Mouse (Mus musculus) stomach, embryonic 14.5 days (tissue): ENCODE data around the gene Dkk3. TPM values are rescaled to one million over a fixed set of nuclear protein-coding genes. Genes with fewer than 3 reads are reported as not detected.
A peak's percentile ranks its signal among the peaks of the same experiment; 100 is the strongest.

Experiments
- ATAC-seq: fragments of 200-750 bp; cut with Nextera tagmentation; 2 replicates; pipeline ENCODE4 v1.8.0; 2017; ENCODE audit warnings: low read depth, moderate TSS enrichment; ENCODE audit not compliant: insufficient number of reproducible peaks, insufficient read depth, low FRiP score
- H3K27ac ChIP-seq: fragments of 300-500 bp; sonication (generic); 2 replicates; pipeline ENCODE4 v1.5.1; 2014; ENCODE audit warnings: mild to moderate bottlenecking, low read length, moderate library complexity, mixed read lengths
- H3K27me3 ChIP-seq: fragments of 300-500 bp; sonication (generic); 2 replicates; pipeline ENCODE4 v1.6.1; 2014; ENCODE audit warnings: low read length, control low read depth, mixed read lengths; ENCODE audit not compliant: control insufficient read depth, insufficient read depth
- H3K36me3 ChIP-seq: fragments of 300-500 bp; sonication (generic); 2 replicates; pipeline ENCODE4 v1.6.1; 2014; ENCODE audit warnings: mild to moderate bottlenecking, control low read depth, low read length, moderate library complexity, mixed read lengths; ENCODE audit not compliant: control insufficient read depth, insufficient read depth
- H3K4me1 ChIP-seq: fragments of 300-500 bp; sonication (generic); 2 replicates; pipeline ENCODE4 v1.6.1; 2014; ENCODE audit warnings: low read length, control low read depth, mixed read lengths; ENCODE audit not compliant: control insufficient read depth, insufficient read depth
- H3K4me2 ChIP-seq: fragments of 300-500 bp; sonication (generic); replicated peaks from 2 replicates; pipeline ENCODE4 v1.6.1; 2014; ENCODE audit warnings: low read depth, low read length, control low read depth
- H3K4me3 ChIP-seq: fragments of 300-500 bp; sonication (generic); 2 replicates; pipeline ENCODE4 v1.5.1; 2014; ENCODE audit warnings: low read depth, low read length, control low read depth
- H3K9ac ChIP-seq: fragments of 300-500 bp; sonication (generic); replicated peaks from 2 replicates; pipeline ENCODE4 v1.6.1; 2014; ENCODE audit warnings: low read depth, mild to moderate bottlenecking, control low read depth, low read length, moderate library complexity, mixed read lengths
- H3K9me3 ChIP-seq: fragments of 300-500 bp; sonication (generic); 2 replicates; pipeline ENCODE4 v1.6.1; 2016; ENCODE audit warnings: low read depth, low read length, control low read depth; ENCODE audit not compliant: control insufficient read depth
- WGBS: fragments of 180-500 bp; shearing (Covaris S2); extraction: QIAGEN DNeasy Blood & Tissue Kit; methylation state at CpG from one replicate; pipeline ENCODE4 v1.1.7; 2014; 5-methylcytosine and 5-hydroxymethylcytosine counted together
- polyA plus RNA-seq: library from polyadenylated mRNA; unstranded; fragments of >200 nt; fragmentation: Nextera tagmentation; extraction: Ambion mirVana; gene quantifications from 2 replicates; pipeline ENCODE4 v1.2.1, GENCODE M21; 2014

Dkk3 gene
- polyA plus RNA-seq, 1 experiment from 2014 or later, result 31.5 TPM

- no peaks in the 10 kb centered on the region for H3K9me3 ChIP-seq
- no peaks in the 10 kb centered on the region for H3K36me3 ChIP-seq
- no peaks in the 10 kb centered on the region for H3K4me1 ChIP-seq
- no peaks in the 10 kb centered on the region for H3K27me3 ChIP-seq
- H3K27ac ChIP-seq, result no peak overlapping the region
- H3K4me2 ChIP-seq, result no peak overlapping the region
- H3K4me3 ChIP-seq, result no peak overlapping the region
- ATAC-seq, result no peak
- no peak overlapping the region for H3K9ac ChIP-seq
- WGBS, result 73% methylated on average over 3 of the region's 3 CpGs
Measured at GRCm38 (mm10) chr7:112164430-112164829, 5.6 kb upstream of the Dkk3 start.

- H3K9me3 ChIP-seq, result no peaks in the 10 kb centered on the region
- peaks cover 11% of the 10 kb centered on the region; the same call in 1 of the 2 replicates for H3K4me1 ChIP-seq
- no peaks in the 10 kb centered on the region for H3K27me3 ChIP-seq
- H3K4me3 ChIP-seq, result no peak overlapping the region
- no peak for ATAC-seq
- no peak overlapping the region for H3K9ac ChIP-seq
- H3K27ac ChIP-seq, result no peak overlapping the region
- no peak overlapping the region for H3K4me2 ChIP-seq
- H3K36me3 ChIP-seq, result no peaks in the 10 kb centered on the region
- 35% methylated on average over 6 of the region's 6 CpGs for WGBS
Measured at GRCm38 (mm10) chr7:112159835-112160234, 978 bp upstream of the Dkk3 start.

DNA sequence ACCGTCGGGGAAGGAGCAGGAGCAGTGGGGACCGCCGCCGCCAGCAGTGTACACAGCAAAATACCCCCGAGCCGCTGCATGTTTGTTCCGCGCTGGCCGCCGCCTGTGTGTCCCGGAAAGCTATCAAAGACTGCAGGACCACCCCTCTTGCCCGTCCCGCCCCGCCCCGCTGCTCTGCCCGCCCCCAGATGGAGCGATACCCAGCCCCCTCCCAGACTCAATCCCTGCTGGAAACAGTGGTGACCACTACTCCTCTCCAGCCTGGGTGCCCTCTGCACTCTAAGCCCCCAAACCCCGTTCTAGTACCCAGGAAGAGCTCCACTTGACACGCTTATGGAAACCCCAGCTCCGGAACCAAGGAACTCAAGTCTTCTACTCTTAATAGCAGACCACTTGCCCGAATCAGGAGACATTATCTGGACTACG is 528 bp downstream of the Dkk3 start:
- Histone ChIP-seq H3K27me3 (no peaks in the 10 kb centered on the region), H3K36me3 (no peaks in the 10 kb centered on the region), H3K27ac (peak overlapping the region; percentile 55; the same call in 1 of the 2 replicates), H3K4me2 (peak overlapping the region; percentile 54), H3K4me1 (peaks cover 19% of the 10 kb centered on the region), H3K4me3 (peak overlapping the region; percentile 43), H3K9ac (peak overlapping the region; percentile 21; the same call in 1 of the 2 replicates), H3K9me3 (no peaks in the 10 kb centered on the region)
- WGBS, result 2% methylated on average over 20 of the region's 23 CpGs
- ATAC-seq, result peak; percentile 58

- peaks cover 19% of the 10 kb centered on the region for H3K4me1 ChIP-seq
- WGBS, result 16% methylated on average over 23 of the region's 23 CpGs
- H3K36me3 ChIP-seq, result no peaks in the 10 kb centered on the region
- peak overlapping the region; percentile 55; the same call in 1 of the 2 replicates for H3K27ac ChIP-seq
- peak; percentile 46 for ATAC-seq
- no peaks in the 10 kb centered on the region for H3K9me3 ChIP-seq
- H3K4me3 ChIP-seq, result peak overlapping the region; percentile 43
- peak overlapping the region; percentile 21; the same call in 1 of the 2 replicates for H3K9ac ChIP-seq
- H3K4me2 ChIP-seq, result peak overlapping the region; percentile 54
- no peaks in the 10 kb centered on the region for H3K27me3 ChIP-seq
Measured at GRCm38 (mm10) chr7:112157584-112158315, 1.1 kb downstream of the Dkk3 start.

- H3K4me2 ChIP-seq, result no peak overlapping the region
- no peak for ATAC-seq
Measured at GRCm38 (mm10) chr7:112155194-112155593, 3.7 kb downstream of the Dkk3 start.

GRCm38 (mm10) chr7:112154445-112154844 is 4.4 kb downstream of the Dkk3 start:
- Histone ChIP-seq H3K27ac (peak overlapping the region; percentile 49; the same call in 1 of the 2 replicates), H3K4me3 (no peak overlapping the region), H3K4me2 (no peak overlapping the region), H3K27me3 (no peaks in the 10 kb centered on the region), H3K36me3 (peaks cover 3% of the 10 kb centered on the region; the same call in 1 of the 2 replicates), H3K4me1 (peaks cover 19% of the 10 kb centered on the region), H3K9me3 (no peaks in the 10 kb centered on the region), H3K9ac (no peak overlapping the region)
- ATAC-seq, result no peak
- 78% methylated on average over 4 of the region's 4 CpGs for WGBS

More at GRCm38 (mm10) chr7:112155194-112155593, 3.7 kb downstream of the Dkk3 start:
- H3K9ac ChIP-seq, result no peak overlapping the region
- WGBS, result 6% methylated on average over 1 of the region's 1 CpGs
- H3K27me3 ChIP-seq, result no peaks in the 10 kb centered on the region
- H3K27ac ChIP-seq, result peak overlapping the region; percentile 49; the same call in 1 of the 2 replicates
- H3K4me1 ChIP-seq, result peaks cover 19% of the 10 kb centered on the region
- H3K36me3 ChIP-seq, result peaks cover 1% of the 10 kb centered on the region; the same call in 1 of the 2 replicates
- no peaks in the 10 kb centered on the region for H3K9me3 ChIP-seq
- no peak overlapping the region for H3K4me3 ChIP-seq

GRCm38 (mm10) chr7:112149113-112149512 is 9.7 kb downstream of the Dkk3 start:
- 88% methylated on average over 10 of the region's 10 CpGs for WGBS
- Histone ChIP-seq H3K9me3 (no peaks in the 10 kb centered on the region), H3K27me3 (no peaks in the 10 kb centered on the region), H3K4me3 (no peak overlapping the region), H3K9ac (no peak overlapping the region), H3K27ac (no peak overlapping the region), H3K4me2 (no peak overlapping the region), H3K36me3 (peaks cover 3% of the 10 kb centered on the region; the same call in 1 of the 2 replicates), H3K4me1 (peaks cover under 1% of the 10 kb centered on the region; the same call in 1 of the 2 replicates)
- ATAC-seq, result no peak

- H3K27me3 ChIP-seq, result no peaks in the 10 kb centered on the region
- ATAC-seq, result no peak
- no peak overlapping the region for H3K4me2 ChIP-seq
- H3K4me3 ChIP-seq, result no peak overlapping the region
- peaks cover 3% of the 10 kb centered on the region; the same call in 1 of the 2 replicates for H3K36me3 ChIP-seq
- 83% methylated on average over 2 of the region's 2 CpGs for WGBS
- no peak overlapping the region for H3K27ac ChIP-seq
- no peaks in the 10 kb centered on the region for H3K9me3 ChIP-seq
- H3K9ac ChIP-seq, result no peak overlapping the region
- no peaks in the 10 kb centered on the region for H3K4me1 ChIP-seq
Measured at GRCm38 (mm10) chr7:112147979-112148378, 10.9 kb downstream of the Dkk3 start.
